Mouse (Mus musculus): Measurements from ENCODE around the gene Gm45062. TPM values are rescaled to one million over a fixed set of nuclear protein-coding genes. Genes with fewer than 3 reads are reported as not detected.
A peak's percentile ranks its signal among the peaks of the same experiment; 100 is the strongest.

The Gm45062 gene
- polyA plus RNA-seq, 1 experiment from 2014 or later, result 23.0 TPM

DNA sequence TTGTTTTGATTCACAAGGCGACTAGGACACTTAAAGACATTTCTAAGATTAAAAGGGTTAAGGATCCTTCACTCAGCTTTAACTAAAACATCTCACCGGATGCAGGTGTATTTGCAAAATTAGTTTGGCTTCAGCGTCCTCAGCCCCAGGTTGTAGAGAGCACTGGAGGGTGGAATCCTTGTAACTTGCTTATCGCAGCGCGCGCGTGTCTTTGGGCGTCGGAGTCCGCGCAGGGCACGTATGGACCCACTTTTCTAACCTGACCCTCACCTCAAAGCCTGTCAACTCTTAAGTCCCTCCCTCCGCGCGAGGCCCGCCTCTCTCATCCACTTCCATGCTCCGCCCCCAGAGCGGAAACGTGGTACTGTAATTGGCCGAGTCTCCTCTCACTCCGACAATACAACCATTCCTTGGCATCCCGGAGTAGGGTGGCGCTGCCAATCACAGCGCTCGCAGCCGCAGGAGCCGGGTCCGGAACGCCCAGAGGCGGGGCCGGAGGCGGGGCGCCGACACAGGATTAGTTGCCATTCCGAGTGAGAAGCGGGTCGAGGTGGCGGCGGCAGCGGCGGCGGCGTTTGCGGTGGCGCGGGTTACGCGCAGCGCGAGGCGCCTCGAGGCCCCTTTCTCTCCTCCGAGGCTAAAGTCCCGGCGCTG is 249.8 kb downstream of the Gm45062 start:
- under 1% methylated on average over 54 of the region's 56 CpGs for WGBS
- no peaks in the 10 kb centered on the region for H3K27me3 ChIP-seq
- H3K4me3 ChIP-seq, result peak overlapping the region; percentile 98
- ATAC-seq, result peak; percentile 99
- peaks cover 36% of the 10 kb centered on the region for H3K4me1 ChIP-seq
- peak overlapping the region; percentile 79 for H3K4me2 ChIP-seq
- H3K36me3 ChIP-seq (ENCODE audit: poor library complexity, severe bottlenecking), result no peaks in the 10 kb centered on the region
- H3K9me3 ChIP-seq (replicated peaks), result no peaks in the 10 kb centered on the region
- peak overlapping the region; percentile 100 for H3K27ac ChIP-seq
- H3K9ac ChIP-seq, result peak overlapping the region; percentile 99

DNA sequence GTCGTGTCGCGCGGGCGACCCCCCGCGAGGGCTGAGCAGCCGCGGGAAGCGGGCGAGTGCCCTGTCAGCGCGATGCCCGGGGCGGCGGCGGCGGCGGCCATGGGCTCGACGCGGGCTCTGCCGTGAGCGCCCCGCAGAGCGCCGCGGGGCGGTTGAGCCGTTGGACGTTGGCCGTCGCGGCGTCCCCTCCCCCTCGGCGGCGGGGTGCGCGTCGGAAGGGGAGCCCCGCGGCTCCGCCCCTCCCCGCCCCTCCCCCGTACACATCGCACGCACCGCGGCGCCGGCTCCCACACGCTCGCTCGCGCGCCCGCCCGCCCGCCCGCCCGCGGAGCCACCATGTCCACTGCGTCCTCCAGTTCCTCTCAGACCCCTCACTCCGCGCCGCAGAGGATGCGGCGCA is 250.3 kb downstream of the Gm45062 start, which contains the start of gene Glcci1:
Gene Glcci1 (plus strand): TSS at position 50 of the 400 bp plus-strand sequence.
- 0% methylated on average over 15 of the region's 69 CpGs for WGBS
- Histone ChIP-seq H3K9ac (peak within 1 kb of the TSS; percentile 99), H3K4me3 (peak within 1 kb of the TSS; percentile 98)

DNA sequence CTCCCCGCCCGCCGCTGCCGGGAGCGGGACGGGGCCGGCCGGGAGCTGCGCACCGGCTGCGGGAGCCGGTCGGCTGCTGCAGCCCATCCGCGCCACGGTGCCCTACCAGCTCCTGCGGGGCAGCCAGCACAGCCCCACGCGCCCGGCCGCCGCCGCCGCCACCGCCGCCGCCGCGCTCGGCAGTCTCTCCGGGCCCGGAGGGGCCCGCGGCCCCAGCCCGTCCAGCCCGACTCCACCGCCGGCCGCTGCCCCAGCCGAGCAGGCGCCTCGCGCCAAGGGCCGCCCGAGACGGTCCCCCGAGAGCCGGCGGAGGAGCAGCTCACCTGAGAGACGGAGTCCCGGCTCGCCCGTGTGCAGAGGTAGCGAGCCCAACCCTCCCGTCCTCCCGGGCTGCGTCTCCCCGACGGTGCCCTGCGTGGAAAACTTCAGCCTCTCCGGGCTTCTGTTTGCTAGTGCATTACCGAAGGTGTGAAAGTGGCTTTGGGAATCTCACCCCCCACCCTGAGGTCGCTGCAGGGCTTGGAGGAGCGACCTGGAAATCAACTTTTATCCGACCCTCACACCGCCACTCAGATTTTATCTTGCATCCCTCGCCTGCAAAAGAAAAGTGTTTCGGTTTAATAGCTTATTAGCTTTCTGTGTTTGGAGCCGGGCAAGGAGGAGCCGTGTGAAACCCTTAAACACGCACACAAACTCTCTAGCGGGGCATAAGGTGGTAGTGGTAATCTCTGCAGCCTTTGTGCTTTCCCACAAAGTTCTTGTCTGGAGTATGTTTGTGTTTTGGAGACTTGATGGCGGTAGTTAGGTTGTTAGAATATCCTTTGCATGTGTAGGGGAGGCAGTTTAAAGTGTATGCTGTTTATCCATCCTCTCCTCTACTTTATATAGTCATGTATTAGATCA is 251.0 kb downstream of the Gm45062 start:
- peak overlapping the region; percentile 100 for H3K27ac ChIP-seq
- ATAC-seq, result no peak; the same call in 1 of the 2 replicates
- H3K4me1 ChIP-seq, result peaks cover 36% of the 10 kb centered on the region
- H3K36me3 ChIP-seq (ENCODE audit: poor library complexity, severe bottlenecking), result no peaks in the 10 kb centered on the region
- peak overlapping the region; percentile 98 for H3K4me3 ChIP-seq
- no peaks in the 10 kb centered on the region for H3K27me3 ChIP-seq
- WGBS, result under 1% methylated on average over 36 of the region's 73 CpGs
- peak overlapping the region; percentile 99 for H3K9ac ChIP-seq
- H3K4me2 ChIP-seq, result peak overlapping the region; percentile 79
- H3K9me3 ChIP-seq (replicated peaks), result no peaks in the 10 kb centered on the region

More for the DNA sequence above, 250.3 kb downstream of the Gm45062 start, which contains the start of gene Glcci1:
- peak within 1 kb of the TSS; percentile 100 for H3K27ac ChIP-seq
- peak; percentile 84 for ATAC-seq
- H3K9me3 ChIP-seq (replicated peaks), result no peaks in the 10 kb centered on the region
- peak within 1 kb of the TSS; percentile 79 for H3K4me2 ChIP-seq
- peaks cover 36% of the 10 kb centered on the region for H3K4me1 ChIP-seq
- H3K36me3 ChIP-seq (ENCODE audit: poor library complexity, severe bottlenecking), result no peaks in the 10 kb centered on the region
- no peaks in the 10 kb centered on the region for H3K27me3 ChIP-seq

DNA sequence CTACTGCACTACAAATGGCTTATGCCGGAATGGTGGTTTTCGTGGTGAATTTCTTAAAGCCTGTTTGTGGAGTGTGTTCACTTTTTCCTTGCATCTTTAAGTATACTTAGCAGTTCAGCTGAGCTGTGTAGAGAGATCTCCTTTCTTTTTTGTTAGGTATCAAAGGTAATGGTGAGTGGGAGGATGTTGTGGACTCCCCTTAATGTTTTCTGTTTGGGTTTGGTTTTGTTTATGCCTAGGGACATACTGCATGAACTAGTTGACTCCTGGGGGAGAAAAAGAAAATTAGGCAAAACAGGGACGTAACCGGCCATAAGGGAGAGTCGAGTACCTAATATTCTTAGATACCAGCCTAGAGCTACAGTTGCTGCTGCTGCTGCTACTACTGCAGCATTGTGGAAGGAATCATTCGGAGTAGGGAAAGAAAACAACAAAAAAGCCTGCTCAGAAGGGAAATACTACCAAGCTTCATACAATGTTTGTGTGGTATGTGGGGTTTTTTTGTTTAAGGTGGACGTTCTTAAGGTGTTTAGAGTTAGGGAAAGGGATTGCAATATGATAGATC is 251.7 kb downstream of the Gm45062 start:
- ATAC-seq, result no peak
- H3K27me3 ChIP-seq, result no peaks in the 10 kb centered on the region
- peak overlapping the region; percentile 79 for H3K4me2 ChIP-seq
- peak overlapping the region; percentile 99 for H3K9ac ChIP-seq
- no peaks in the 10 kb centered on the region for H3K36me3 ChIP-seq (ENCODE audit: poor library complexity, severe bottlenecking)
- peak overlapping the region; percentile 100 for H3K27ac ChIP-seq
- H3K9me3 ChIP-seq (replicated peaks), result no peaks in the 10 kb centered on the region
- H3K4me3 ChIP-seq, result peak overlapping the region; percentile 98
- 2% methylated on average over 7 of the region's 7 CpGs for WGBS
- peaks cover 36% of the 10 kb centered on the region for H3K4me1 ChIP-seq

DNA sequence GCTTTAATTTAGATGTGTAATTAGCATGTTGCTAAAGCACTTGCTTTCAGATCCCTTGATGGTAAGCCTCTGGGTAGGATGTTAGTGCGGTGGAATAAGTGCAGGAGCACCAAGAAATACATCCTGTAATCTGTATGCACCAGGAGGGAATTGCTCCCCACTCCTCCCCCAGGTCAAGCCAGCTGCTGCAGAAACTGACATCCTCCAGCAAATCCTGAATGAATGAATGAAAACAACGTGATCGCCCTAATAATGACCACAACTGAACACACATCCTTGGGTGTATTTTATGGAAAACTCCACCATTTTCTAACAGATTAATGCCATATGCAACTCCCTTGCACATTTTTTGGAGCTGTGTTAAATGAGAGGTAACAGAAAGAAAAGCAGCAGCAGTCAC is 252.2 kb downstream of the Gm45062 start:
- 1% methylated on average over 3 of the region's 3 CpGs for WGBS
- 0 out of 2 replicates have a peak overlapping the region, but pooled peaks have one; percentile 100 for H3K27ac ChIP-seq
- no peak for ATAC-seq
- no peaks in the 10 kb centered on the region for H3K36me3 ChIP-seq (ENCODE audit: poor library complexity, severe bottlenecking)
- H3K4me2 ChIP-seq, result peak overlapping the region; percentile 79
- H3K9me3 ChIP-seq (replicated peaks), result no peaks in the 10 kb centered on the region
- H3K9ac ChIP-seq, result peak overlapping the region; percentile 99
- peak overlapping the region; percentile 98 for H3K4me3 ChIP-seq
- no peaks in the 10 kb centered on the region for H3K27me3 ChIP-seq
- peaks cover 36% of the 10 kb centered on the region for H3K4me1 ChIP-seq

DNA sequence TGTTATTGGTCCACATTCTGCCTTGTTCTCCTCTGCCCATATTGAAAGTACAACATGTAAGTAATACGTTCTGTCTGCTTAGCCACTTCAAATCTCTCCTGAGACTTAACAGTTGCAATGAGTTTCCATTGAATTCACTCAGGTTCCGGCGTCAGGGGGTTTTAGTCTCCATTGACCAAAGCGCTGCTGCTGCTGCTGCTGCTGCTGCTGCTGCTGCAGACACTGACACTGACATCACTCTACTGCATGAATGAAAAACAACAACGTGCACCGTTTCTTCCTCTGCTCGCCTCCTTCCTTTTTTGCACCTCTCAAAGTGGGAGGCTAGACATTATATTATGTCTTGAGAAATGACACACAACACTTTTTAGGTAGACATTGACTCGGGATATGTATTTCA is 253.2 kb downstream of the Gm45062 start:
- 6% methylated on average over 8 of the region's 8 CpGs for WGBS
- no peak for ATAC-seq
- Histone ChIP-seq H3K4me3 (peak overlapping the region; percentile 98), H3K36me3 (ENCODE audit: poor library complexity, severe bottlenecking) (no peaks in the 10 kb centered on the region), H3K4me2 (peak overlapping the region; percentile 79), H3K9me3 (replicated peaks) (no peaks in the 10 kb centered on the region), H3K27ac (no peak overlapping the region; the same call in 1 of the 2 replicates), H3K9ac (peak overlapping the region; percentile 99), H3K27me3 (no peaks in the 10 kb centered on the region), H3K4me1 (peaks cover 36% of the 10 kb centered on the region)

DNA sequence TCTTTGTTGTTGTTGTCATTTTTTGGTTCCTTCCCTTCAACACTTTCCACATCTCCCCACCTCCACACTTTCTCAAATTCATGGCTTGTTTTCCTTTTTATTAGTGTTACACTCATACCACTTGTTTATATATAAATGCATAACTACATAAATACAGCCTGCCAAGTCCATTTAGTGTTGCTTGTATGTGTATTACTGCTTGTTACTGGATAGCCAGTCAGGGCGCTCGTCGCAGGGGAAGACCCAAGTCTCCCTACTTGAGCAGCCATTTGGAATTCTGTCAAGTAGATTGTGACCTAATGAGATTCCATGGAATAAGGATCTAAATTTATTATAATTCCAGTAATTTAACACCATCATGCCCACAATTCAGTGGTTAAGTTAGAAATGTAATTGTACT is 260.4 kb downstream of the Gm45062 start:
- Histone ChIP-seq H3K27me3 (no peaks in the 10 kb centered on the region), H3K4me1 (no peaks in the 10 kb centered on the region), H3K4me2 (no peak overlapping the region), H3K27ac (no peak overlapping the region), H3K9ac (no peak overlapping the region), H3K36me3 (ENCODE audit: poor library complexity, severe bottlenecking) (no peaks in the 10 kb centered on the region), H3K9me3 (replicated peaks) (no peaks in the 10 kb centered on the region), H3K4me3 (no peak overlapping the region)
- ATAC-seq, result no peak
- 76% methylated on average over 3 of the region's 3 CpGs for WGBS

DNA sequence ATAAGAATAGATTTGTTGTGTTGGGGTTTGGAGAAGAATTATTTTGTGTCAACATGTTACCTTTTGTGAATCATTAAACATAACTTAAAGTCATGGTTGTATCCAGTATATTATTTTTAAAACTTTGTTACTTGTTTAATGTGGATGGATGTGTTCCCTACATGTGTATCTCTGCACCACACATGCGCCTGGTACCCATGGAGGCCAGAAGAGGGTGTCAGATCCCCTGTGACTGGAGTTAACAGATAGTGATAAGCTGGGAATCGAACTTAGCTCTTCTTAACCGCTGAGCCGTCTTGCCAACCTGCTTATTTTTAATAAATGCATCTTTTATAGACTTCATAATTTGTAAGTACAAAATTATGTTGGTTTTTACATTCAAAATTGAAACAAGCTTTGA is 262.0 kb downstream of the Gm45062 start:
- WGBS, result 96% methylated on average over 4 of the region's 4 CpGs
- no peaks in the 10 kb centered on the region for H3K4me1 ChIP-seq
- no peaks in the 10 kb centered on the region for H3K27me3 ChIP-seq
- no peak overlapping the region for H3K27ac ChIP-seq
- H3K9ac ChIP-seq, result no peak overlapping the region
- H3K9me3 ChIP-seq (replicated peaks), result no peaks in the 10 kb centered on the region
- no peak overlapping the region for H3K4me2 ChIP-seq
- no peaks in the 10 kb centered on the region for H3K36me3 ChIP-seq (ENCODE audit: poor library complexity, severe bottlenecking)
- no peak overlapping the region for H3K4me3 ChIP-seq
- ATAC-seq, result no peak

DNA sequence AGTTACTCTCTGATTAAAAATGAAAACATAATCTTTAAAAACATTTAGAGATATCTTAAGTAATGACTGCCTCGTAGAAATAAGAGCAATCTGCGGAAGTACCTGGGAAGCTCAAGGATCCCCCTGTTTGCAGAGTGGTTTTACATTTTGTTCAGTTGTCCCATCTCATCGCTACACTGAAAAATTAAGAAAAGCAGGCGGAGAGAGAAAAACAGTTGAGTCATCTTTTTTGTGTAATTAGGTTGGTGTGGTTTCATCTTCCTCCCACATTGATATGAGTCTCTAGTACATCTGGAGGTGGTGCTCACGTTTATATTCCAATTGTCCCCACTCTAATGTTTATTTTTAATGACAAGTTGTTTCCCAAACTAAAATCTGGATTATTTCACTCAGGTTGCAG is 265.5 kb downstream of the Gm45062 start:
- Histone ChIP-seq H3K9ac (no peak overlapping the region), H3K4me2 (no peak overlapping the region), H3K4me3 (no peak overlapping the region), H3K4me1 (no peaks in the 10 kb centered on the region), H3K27ac (no peak overlapping the region), H3K9me3 (replicated peaks) (no peaks in the 10 kb centered on the region), H3K36me3 (ENCODE audit: poor library complexity, severe bottlenecking) (no peaks in the 10 kb centered on the region), H3K27me3 (no peaks in the 10 kb centered on the region)
- no peak for ATAC-seq
- 91% methylated on average over 5 of the region's 5 CpGs for WGBS

DNA sequence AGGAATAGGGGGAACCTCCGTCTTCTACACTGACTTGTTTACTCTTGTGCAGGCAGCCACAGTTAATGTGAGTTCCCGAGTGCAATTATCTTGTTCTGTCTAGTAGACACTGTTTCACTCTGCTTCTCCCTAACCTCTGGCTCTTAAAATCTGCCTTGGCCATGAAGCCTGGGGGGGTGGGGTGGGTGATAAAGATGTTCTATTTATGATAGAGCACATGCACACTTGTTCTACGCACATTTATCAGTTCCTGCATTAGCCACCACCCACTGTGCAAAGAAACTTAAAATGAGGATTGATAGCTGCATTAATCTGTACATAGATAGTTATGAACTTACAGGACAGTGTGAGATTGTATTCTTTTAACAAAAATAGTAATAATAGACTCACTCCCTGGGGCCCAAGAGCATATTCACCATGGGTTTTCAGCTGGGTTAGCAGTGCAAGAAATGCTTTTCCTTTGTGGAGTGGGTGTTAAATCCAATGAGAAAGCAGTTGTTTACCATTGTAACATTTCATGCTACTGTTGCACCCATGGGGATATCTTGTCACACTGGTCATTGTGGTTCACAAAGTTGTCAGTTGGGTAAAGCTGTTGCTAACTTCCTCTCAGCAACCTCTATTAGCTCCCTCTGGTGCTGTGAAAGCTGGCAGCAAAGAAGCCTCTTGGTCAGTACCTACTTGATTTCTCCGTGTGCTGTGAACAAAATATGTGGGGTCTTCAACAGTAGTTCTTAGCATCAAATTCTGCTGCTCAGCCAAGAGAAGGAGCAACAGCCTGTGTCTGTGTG is 272.0 kb downstream of the Gm45062 start:
- Histone ChIP-seq H3K4me2 (no peak overlapping the region), H3K9me3 (replicated peaks) (no peaks in the 10 kb centered on the region), H3K4me1 (no peaks in the 10 kb centered on the region), H3K4me3 (no peak overlapping the region), H3K27me3 (no peaks in the 10 kb centered on the region), H3K9ac (no peak overlapping the region), H3K36me3 (ENCODE audit: poor library complexity, severe bottlenecking) (no peaks in the 10 kb centered on the region), H3K27ac (no peak overlapping the region)
- 88% methylated on average over 4 of the region's 4 CpGs for WGBS
- no peak for ATAC-seq

DNA sequence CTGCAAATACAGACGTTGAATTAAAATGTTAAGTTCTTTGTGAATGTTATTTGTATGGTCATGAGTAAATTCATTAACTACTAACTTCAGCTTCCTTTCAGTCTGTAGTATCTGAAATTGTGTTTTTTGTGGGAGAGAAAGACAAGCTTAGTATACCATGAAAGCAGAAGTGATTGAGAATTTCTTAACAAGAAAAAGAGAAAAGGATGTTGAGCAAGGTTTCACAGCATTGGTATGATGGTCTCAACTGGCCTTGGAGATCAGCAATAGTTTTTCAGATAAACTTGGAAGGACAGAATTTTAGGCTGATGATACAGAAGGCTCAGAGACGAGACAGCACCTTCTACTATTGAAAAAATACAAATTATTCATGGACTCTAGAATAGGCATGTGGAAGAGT is 277.7 kb downstream of the Gm45062 start:
- Histone ChIP-seq H3K36me3 (ENCODE audit: poor library complexity, severe bottlenecking) (no peaks in the 10 kb centered on the region), H3K4me2 (no peak overlapping the region), H3K4me3 (no peak overlapping the region), H3K9me3 (replicated peaks) (no peaks in the 10 kb centered on the region), H3K27ac (no peak overlapping the region), H3K4me1 (no peaks in the 10 kb centered on the region), H3K27me3 (no peaks in the 10 kb centered on the region), H3K9ac (no peak overlapping the region)
- ATAC-seq, result no peak
- WGBS, result 82% methylated on average over 2 of the region's 2 CpGs
